Mouse (Mus musculus) forebrain, embryonic 14.5 days (tissue): ENCODE data around the gene Sesn3. TPM values are rescaled to one million over a fixed set of nuclear protein-coding genes. Genes with fewer than 3 reads are reported as not detected.
"Not testable (repeated sequence)": the region's sequence is repeated elsewhere in the genome, so short reads cannot be mapped to it uniquely, and the experiment has no call there.

Source experiments
- ATAC-seq: fragments of 200-750 bp; cut with Nextera tagmentation; 2 replicates; pipeline ENCODE4 v1.8.0; 2017; ENCODE audit warnings: mild to moderate bottlenecking, moderate library complexity
- DNase-seq: peaks from one replicate; pipeline ENCODE4 v3.0.0-alpha.2; 2015; ENCODE audit warnings: low spot score
- H3K27ac ChIP-seq: fragments of 300-500 bp; sonication (generic); 2 replicates; pipeline ENCODE4 v1.5.1; 2014; ENCODE audit warnings: low read depth, mild to moderate bottlenecking, control low read depth, low read length, moderate library complexity
- H3K27me3 ChIP-seq: fragments of 300-500 bp; sonication (generic); replicated peaks from 2 replicates; pipeline ENCODE4 v1.6.1; 2014; ENCODE audit warnings: low read length, control low read depth, mixed read lengths; ENCODE audit not compliant: control insufficient read depth, insufficient read depth
- H3K36me3 ChIP-seq: fragments of 300-500 bp; sonication (generic); 2 replicates; pipeline ENCODE4 v1.6.1; 2014; ENCODE audit warnings: low read length, control low read depth; ENCODE audit not compliant: control insufficient read depth, insufficient read depth
- H3K4me1 ChIP-seq: fragments of 300-500 bp; sonication (generic); 2 replicates; pipeline ENCODE4 v1.6.1; 2014; ENCODE audit warnings: antibody characterized with exemption, low read length, control low read depth; ENCODE audit not compliant: control insufficient read depth, insufficient read depth
- H3K4me2 ChIP-seq: fragments of 300-500 bp; sonication (generic); 2 replicates; pipeline ENCODE4 v1.6.1; 2014; ENCODE audit warnings: mild to moderate bottlenecking, control low read depth, low read length
- H3K4me3 ChIP-seq: fragments of 300-500 bp; sonication (generic); 2 replicates; pipeline ENCODE4 v1.5.1; 2014; ENCODE audit warnings: low read depth, low read length, control low read depth
- H3K9ac ChIP-seq: fragments of 300-500 bp; sonication (generic); 2 replicates; pipeline ENCODE4 v1.6.1; 2014; ENCODE audit warnings: mild to moderate bottlenecking, low read length, control low read depth, moderate library complexity
- H3K9me3 ChIP-seq: fragments of 300-500 bp; sonication (generic); replicated peaks from 2 replicates; pipeline ENCODE4 v1.6.1; 2016; ENCODE audit warnings: low read length, control low read depth, mixed read lengths; ENCODE audit not compliant: control insufficient read depth
- WGBS: fragments of 180-500 bp; shearing (Covaris S2); extraction: QIAGEN DNeasy Blood & Tissue Kit; methylation state at CpG from one replicate; pipeline ENCODE4 v1.1.7; 2014; 5-methylcytosine and 5-hydroxymethylcytosine counted together
- polyA plus RNA-seq: library from polyadenylated mRNA; unstranded; fragments of >200 nt; fragmentation: Nextera tagmentation; extraction: Ambion mirVana; gene quantifications from 2 replicates; pipeline ENCODE4 v1.2.1, GENCODE M21; 2014

Sesn3 gene
- polyA plus RNA-seq, result 12.4 and 18.6 TPM in 2 replicates

- no peaks in the 10 kb centered on the region for H3K27me3 ChIP-seq
- no peaks in the 10 kb centered on the region for H3K36me3 ChIP-seq
- H3K27ac ChIP-seq, result peak within 1 kb of the TSS; percentile 70
- WGBS, result 2% methylated on average over 25 of the region's 25 CpGs
- DNase-seq (peak; percentile 84), ATAC-seq (peak; percentile 30)
- 0 out of 2 replicates have a peak, but pooled peaks cover 7% of the 10 kb centered on the region for H3K4me1 ChIP-seq
- peak within 1 kb of the TSS; percentile 93 for H3K4me3 ChIP-seq
- no peaks in the 10 kb centered on the region for H3K9me3 ChIP-seq
- peak within 1 kb of the TSS; percentile 63 for H3K4me2 ChIP-seq
- peak within 1 kb of the TSS; percentile 59 for H3K9ac ChIP-seq
Measured at GRCm38 (mm10) chr9:14274986-14275720, at the start of gene Sesn3. TSS of gene Sesn3 (plus strand) at chr9:14275067.

DNA sequence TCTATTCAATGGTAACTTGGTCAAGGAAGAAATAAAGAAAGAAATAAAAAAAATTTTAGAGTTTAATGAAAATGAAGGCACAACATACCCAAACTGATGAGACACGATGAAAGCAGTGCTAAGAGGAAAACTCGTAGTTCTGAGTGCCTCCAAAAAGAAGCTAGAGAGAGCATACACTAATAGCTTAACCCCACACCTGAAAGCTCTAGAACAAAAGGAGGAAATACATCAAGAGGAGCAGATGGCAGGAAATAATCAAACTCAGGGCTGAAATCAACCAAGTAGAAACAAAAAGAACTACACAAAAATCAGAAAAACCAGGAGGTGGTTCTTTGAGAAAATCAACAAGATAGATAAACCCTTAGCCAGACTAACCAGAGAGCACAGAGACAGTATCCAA is 47.8 kb upstream of the Sesn3 start:
- not testable (repeated sequence) for H3K9ac ChIP-seq, H3K4me1 ChIP-seq, DNase-seq, H3K27me3 ChIP-seq, H3K27ac ChIP-seq, H3K9me3 ChIP-seq, ATAC-seq, H3K4me3 ChIP-seq, H3K36me3 ChIP-seq, H3K4me2 ChIP-seq
- 85% methylated on average over 2 of the region's 2 CpGs for WGBS

- DNase-seq (no peak), ATAC-seq (no peak)
- WGBS, result 40% methylated on average over 7 of the region's 7 CpGs
- Histone ChIP-seq H3K4me3 (no peak overlapping the region), H3K27ac (no peak overlapping the region), H3K4me2 (no peak overlapping the region), H3K36me3 (no peaks in the 10 kb centered on the region), H3K9me3 (no peaks in the 10 kb centered on the region), H3K9ac (no peak overlapping the region), H3K27me3 (no peaks in the 10 kb centered on the region), H3K4me1 (no peaks in the 10 kb centered on the region)
Measured at GRCm38 (mm10) chr9:14233702-14234373, 41.0 kb upstream of the Sesn3 start.

GRCm38 (mm10) chr9:14235286-14235685 is 39.6 kb upstream of the Sesn3 start:
- no peaks in the 10 kb centered on the region for H3K36me3 ChIP-seq
- 85% methylated on average over 2 of the region's 2 CpGs for whole genome bisulfite sequencing
- no peaks in the 10 kb centered on the region for H3K4me1 ChIP-seq
- no peak overlapping the region for H3K9ac ChIP-seq
- no peaks in the 10 kb centered on the region for H3K27me3 ChIP-seq
- no peak overlapping the region for H3K4me2 ChIP-seq
- H3K9me3 ChIP-seq, result no peaks in the 10 kb centered on the region
- no peak overlapping the region for H3K27ac ChIP-seq
- no peak for DNase-seq
- ATAC-seq, result no peak
- H3K4me3 ChIP-seq, result no peak overlapping the region

- ATAC-seq, result not testable (repeated sequence)
Measured at GRCm38 (mm10) chr9:14241003-14241402, 33.9 kb upstream of the Sesn3 start.

GRCm38 (mm10) chr9:14242308-14242707 is 32.6 kb upstream of the Sesn3 start:
- Histone ChIP-seq H3K9me3 (no peaks in the 10 kb centered on the region), H3K4me3 (no peak overlapping the region), H3K4me2 (no peak overlapping the region), H3K27me3 (no peaks in the 10 kb centered on the region), H3K36me3 (no peaks in the 10 kb centered on the region), H3K4me1 (peaks cover 8% of the 10 kb centered on the region; the same call in 1 of the 2 replicates), H3K27ac (no peak overlapping the region), H3K9ac (no peak overlapping the region)
- DNase-seq (no peak), ATAC-seq (no peak)
- 58% methylated on average over 2 of the region's 2 CpGs for WGBS

More at GRCm38 (mm10) chr9:14241003-14241402, 33.9 kb upstream of the Sesn3 start:
- not testable (repeated sequence) for H3K4me2 ChIP-seq, H3K9me3 ChIP-seq, H3K4me3 ChIP-seq, H3K9ac ChIP-seq, H3K36me3 ChIP-seq, H3K27ac ChIP-seq, H3K4me1 ChIP-seq, DNase-seq, H3K27me3 ChIP-seq
- 72% methylated on average over 1 of the region's 1 CpGs for WGBS

- Histone ChIP-seq H3K4me3 (no peak overlapping the region), H3K27ac (no peak overlapping the region), H3K9me3 (no peaks in the 10 kb centered on the region), H3K36me3 (no peaks in the 10 kb centered on the region), H3K27me3 (no peaks in the 10 kb centered on the region), H3K4me1 (peaks cover 8% of the 10 kb centered on the region; the same call in 1 of the 2 replicates), H3K4me2 (no peak overlapping the region; the same call in 1 of the 2 replicates), H3K9ac (no peak overlapping the region)
- no peak for ATAC-seq
- WGBS, result 31% methylated on average over 9 of the region's 9 CpGs
- DNase-seq, result no peak
Measured at GRCm38 (mm10) chr9:14244528-14244927, 30.3 kb upstream of the Sesn3 start.

- ATAC-seq (peak; percentile 49), DNase-seq (peak; percentile 44)
- no peaks in the 10 kb centered on the region for H3K9me3 ChIP-seq
- peaks cover 8% of the 10 kb centered on the region; the same call in 1 of the 2 replicates for H3K4me1 ChIP-seq
- no peak overlapping the region for H3K9ac ChIP-seq
- H3K27me3 ChIP-seq, result no peaks in the 10 kb centered on the region
- no peak overlapping the region for H3K27ac ChIP-seq
- no peaks in the 10 kb centered on the region for H3K36me3 ChIP-seq
- no peak overlapping the region for H3K4me3 ChIP-seq
- 9% methylated on average over 7 of the region's 7 CpGs for WGBS
- no peak overlapping the region; the same call in 1 of the 2 replicates for H3K4me2 ChIP-seq
Measured at GRCm38 (mm10) chr9:14245013-14245586, 29.8 kb upstream of the Sesn3 start.
